Mouse (Mus musculus) natural killer cell, adult 2 months (primary cell): ENCODE results near the gene Slc12a3.
A peak's percentile ranks its signal among the peaks of the same experiment; 100 is the strongest.

Source experiments
- DNase-seq, 2 experiments: peaks; one replicate each; pipeline ENCODE4 v3.0.0; 2022; ENCODE audit warnings: low spot score in 2 of 2

Gene Slc12a3

GRCm38 (mm10) chr8:94333345-94333744 is 4.3 kb downstream of the Slc12a3 start:
- DNase-seq: no peak

GRCm38 (mm10) chr8:94337559-94337958 is 8.6 kb downstream of the Slc12a3 start:
- DNase-seq: no peak

- DNase-seq: no peak
Measured at GRCm38 (mm10) chr8:94340796-94341195, 11.8 kb downstream of the Slc12a3 start.

- no peak for DNase-seq
Measured at GRCm38 (mm10) chr8:94342691-94343090, 13.7 kb downstream of the Slc12a3 start.

- peak; percentile 75 to 85 for DNase-seq
Measured at GRCm38 (mm10) chr8:94343290-94343689, 14.3 kb downstream of the Slc12a3 start.

GRCm38 (mm10) chr8:94343778-94344320 is 14.8 kb downstream of the Slc12a3 start:
- DNase-seq: no peak

- no peak for DNase-seq
Measured at GRCm38 (mm10) chr8:94345657-94346056, 16.7 kb downstream of the Slc12a3 start.

- DNase-seq: no peak
Measured at GRCm38 (mm10) chr8:94346264-94346663, 17.3 kb downstream of the Slc12a3 start.

- DNase-seq: no peak
Measured at GRCm38 (mm10) chr8:94348425-94348824, 19.4 kb downstream of the Slc12a3 start.

- DNase-seq: peak; percentile 64 to 67
Measured at GRCm38 (mm10) chr8:94354069-94354531, 25.1 kb downstream of the Slc12a3 start.

- DNase-seq: peak; percentile 66 to 71
Measured at GRCm38 (mm10) chr8:94354571-94354970, 25.6 kb downstream of the Slc12a3 start.

- DNase-seq: no peak
Measured at GRCm38 (mm10) chr8:94357220-94357619, 28.2 kb downstream of the Slc12a3 start.

GRCm38 (mm10) chr8:94358541-94358940 is 29.5 kb downstream of the Slc12a3 start:
- DNase-seq: no peak

- no peak for DNase-seq
Measured at GRCm38 (mm10) chr8:94361774-94362431, 32.9 kb downstream of the Slc12a3 start.

GRCm38 (mm10) chr8:94362607-94363239 is 33.7 kb downstream of the Slc12a3 start:
- no peak for DNase-seq

GRCm38 (mm10) chr8:94363288-94363688 is 34.3 kb downstream of the Slc12a3 start:
- DNase-seq: peak; percentile 58 to 85

- DNase-seq: no peak
Measured at GRCm38 (mm10) chr8:94363906-94364305, 34.9 kb downstream of the Slc12a3 start.

- DNase-seq: no peak
Measured at GRCm38 (mm10) chr8:94364686-94365312, 35.8 kb downstream of the Slc12a3 start.

GRCm38 (mm10) chr8:94365410-94365981 is 36.5 kb downstream of the Slc12a3 start:
- peak; percentile 89 for DNase-seq

GRCm38 (mm10) chr8:94370839-94371238 is 41.8 kb downstream of the Slc12a3 start:
- DNase-seq: no peak

GRCm38 (mm10) chr8:94372955-94373599 is 44.1 kb downstream of the Slc12a3 start:
- DNase-seq: no peak

GRCm38 (mm10) chr8:94375551-94375991 is 46.6 kb downstream of the Slc12a3 start:
- peak in 1 of 2 experiments; percentile 30 for DNase-seq
